Mouse (Mus musculus) heart, adult 2 months (tissue): ENCODE data around the gene Vps8.

ENCODE experiments used
- CTCF ChIP-seq: fragments of 200-600 bp; IDR thresholded peaks from 2 replicates; pipeline ENCODE4 v1.8.1; 2022; ENCODE audit warnings: antibody characterized with exemption, mild to moderate bottlenecking, moderate library complexity
- EP300 ChIP-seq: fragments of 200-500 bp; IDR thresholded peaks from 2 replicates; pipeline ENCODE4 v1.6.1; 2011; ENCODE audit warnings: low read depth, low read length, control low read depth; ENCODE audit not compliant: insufficient read depth
- POLR2A ChIP-seq: fragments of 200-500 bp; IDR thresholded peaks from 2 replicates; pipeline ENCODE4 v1.6.1; 2011; ENCODE audit warnings: mild to moderate bottlenecking, low read depth, low read length, control low read depth; ENCODE audit not compliant: insufficient read depth

GRCm38 (mm10) chr16:21653151-21653550 is 230.2 kb downstream of the Vps8 start:
- TF ChIP-seq CTCF (no peak), POLR2A (no peak), EP300 (no peak)
